Mouse (Mus musculus): ENCODE results near the gene Tram1l1. TPM values are rescaled to one million over a fixed set of nuclear protein-coding genes. Genes with fewer than 3 reads are reported as not detected.

Tram1l1 gene
- polyA plus RNA-seq, 1 experiment: 16.1 TPM

DNA sequence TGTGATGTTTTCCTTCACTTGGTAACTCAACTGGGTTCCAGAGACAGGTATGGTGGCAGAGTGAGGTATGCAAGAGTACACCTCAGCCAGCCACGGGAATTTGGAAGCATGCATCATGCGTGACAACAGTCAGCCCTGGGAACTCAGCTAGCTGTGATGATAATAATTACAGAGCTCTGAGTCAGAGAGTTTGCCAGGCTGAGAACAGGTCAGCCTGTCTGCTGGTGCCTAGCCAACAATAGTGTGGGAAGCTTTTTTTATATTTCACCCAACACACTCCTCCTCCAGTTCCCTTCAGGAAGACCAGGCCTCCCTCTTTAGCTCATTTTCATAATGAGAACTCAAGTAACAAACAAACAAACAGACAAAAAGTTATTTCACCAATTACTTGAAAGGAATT, 51.4 kb downstream of the Tram1l1 start:
- H3K4me1 ChIP-seq (ENCODE audit: control insufficient read depth, insufficient read depth, low read length): no peaks in the 10 kb centered on the region
- TF ChIP-seq CTCF (IDR thresholded peaks at IDR 0.05; ENCODE audit: extremely low read depth, insufficient read depth, low read length): no peak
- TF ChIP-seq POLR2A (IDR thresholded peaks at IDR 0.05; ENCODE audit: extremely low read depth, insufficient read depth, low read length): no peak
- H3K4me3 ChIP-seq (ENCODE audit: insufficient read depth, low read length): no peak overlapping the region
- H3K27ac ChIP-seq (ENCODE audit: insufficient read depth, low read length): no peak overlapping the region

Other genes starting within 250 kb of the Tram1l1 start
- gene 1700006A11Rik, start 105.2 kb downstream of the Tram1l1 start, polyA plus RNA-seq (2012; rRNA removed): not detected in 2 replicates

Data from cortical plate, adult 2 months (tissue).